In genomic region chr12:85879631-85880314, GRCm38 (mm10) we compare ENCODE assay signal across 10 mouse cellular contexts. TPM values are rescaled to one million over a fixed set of nuclear protein-coding genes. Genes with fewer than 3 reads are reported as not detected.
DNase-seq lines count a peak whose midpoint lies in the region; ATAC-seq and TF ChIP-seq lines count a peak whose summit lies in the region.
"Had no signal": no experiment of that assay in that cellular context is flagged by ENCODE, and none has a peak within 500 bp of the region (broad histone marks: within the 10 kb centered on the region; RNA-seq: fewer than 3 reads in every experiment).

No protein-coding gene starts in this region.

- H3K36me3 ChIP-seq in hindbrain, embryonic 13.5 days, result peaks cover 22% of the 10 kb centered on the region
- peaks cover 25% of the 10 kb centered on the region for H3K36me3 ChIP-seq in hindbrain, embryonic 12.5 days
- peaks cover 8% of the 10 kb centered on the region for H3K36me3 ChIP-seq in embryonic facial prominence, embryonic 14.5 days (ENCODE audit: control insufficient read depth, insufficient read depth, low read length)
- peaks cover 10% of the 10 kb centered on the region; the same call in 1 of the 2 replicates for H3K36me3 ChIP-seq in heart, embryonic 11.5 days (ENCODE audit: control insufficient read depth, insufficient read depth, low read length)

- no peak overlapping the region for H3K9ac ChIP-seq in hindbrain, embryonic 13.5 days
- no peak overlapping the region for H3K9ac ChIP-seq in hindbrain, embryonic 12.5 days
- no peak overlapping the region for H3K9ac ChIP-seq in embryonic facial prominence, embryonic 14.5 days (ENCODE audit: low read depth, low read length)
- H3K9ac ChIP-seq in heart, embryonic 11.5 days (ENCODE audit: low read depth, low read length), result no peak overlapping the region
- H3K9ac ChIP-seq: embryonic facial prominence, embryonic 12.5 days; liver, embryonic 15.5 days had no signal

- peak; percentile 84 for DNase-seq in embryonic facial prominence, embryonic 14.5 days (ENCODE audit: low spot score)
- DNase-seq in left cerebral cortex, adult 2 months (ENCODE audit: extremely low spot score in 1 of 2, low spot score in 2 of 2), result peak; percentile 33 to 48
- peak; percentile 58 to 62 for DNase-seq in right cerebral cortex, postnatal 36 days (ENCODE audit: low spot score in 2 of 2)
- DNase-seq in cerebellum, adult 9-11 months, result no peak

- no peak for TF ChIP-seq CTCF in left cerebral cortex, adult 2 months (IDR thresholded peaks at IDR 0.05)

- no peak overlapping the region for H3K4me3 ChIP-seq in hindbrain, embryonic 13.5 days
- no peak overlapping the region for H3K4me3 ChIP-seq in hindbrain, embryonic 12.5 days
- H3K4me3 ChIP-seq in embryonic facial prominence, embryonic 14.5 days (ENCODE audit: low read depth, low read length), result no peak overlapping the region
- no peak overlapping the region for H3K4me3 ChIP-seq in heart, embryonic 11.5 days (ENCODE audit: low read depth, low read length)
- no peak overlapping the region for H3K4me3 ChIP-seq in left cerebral cortex, adult 2 months
- H3K4me3 ChIP-seq: embryonic facial prominence, embryonic 12.5 days; liver, embryonic 15.5 days had no signal

- no peaks in the 10 kb centered on the region for H3K9me3 ChIP-seq in hindbrain, embryonic 13.5 days
- no peaks in the 10 kb centered on the region for H3K9me3 ChIP-seq in hindbrain, embryonic 12.5 days (replicated peaks)
- H3K9me3 ChIP-seq in embryonic facial prominence, embryonic 14.5 days (ENCODE audit: control insufficient read depth, low read length), result no peaks in the 10 kb centered on the region
- H3K9me3 ChIP-seq in heart, embryonic 11.5 days (replicated peaks; ENCODE audit: control insufficient read depth, low read length), result no peaks in the 10 kb centered on the region
- H3K9me3 ChIP-seq: embryonic facial prominence, embryonic 12.5 days; liver, embryonic 15.5 days had no signal

- 68% methylated on average over 8 of the region's 8 CpGs for WGBS in hindbrain, embryonic 13.5 days
- 76% methylated on average over 8 of the region's 8 CpGs for WGBS in hindbrain, embryonic 12.5 days
- WGBS in embryonic facial prominence, embryonic 14.5 days, result 71% methylated on average over 8 of the region's 8 CpGs
- 58% methylated on average over 8 of the region's 8 CpGs for WGBS in heart, embryonic 11.5 days (ENCODE audit: insufficient replicate concordance)

- H3K27me3 ChIP-seq in hindbrain, embryonic 13.5 days, result no peaks in the 10 kb centered on the region
- H3K27me3 ChIP-seq in hindbrain, embryonic 12.5 days, result no peaks in the 10 kb centered on the region
- H3K27me3 ChIP-seq in embryonic facial prominence, embryonic 14.5 days (replicated peaks; ENCODE audit: control insufficient read depth, insufficient read depth, low read length), result no peaks in the 10 kb centered on the region
- H3K27me3 ChIP-seq in heart, embryonic 11.5 days (ENCODE audit: control insufficient read depth, insufficient read depth, low read length), result no peaks in the 10 kb centered on the region
- H3K27me3 ChIP-seq: embryonic facial prominence, embryonic 12.5 days; liver, embryonic 15.5 days had no signal

- H3K4me2 ChIP-seq in hindbrain, embryonic 13.5 days, result no peak overlapping the region
- no peak overlapping the region for H3K4me2 ChIP-seq in hindbrain, embryonic 12.5 days (replicated peaks)
- no peak overlapping the region for H3K4me2 ChIP-seq in embryonic facial prominence, embryonic 14.5 days (ENCODE audit: low read depth, low read length)
- no peak overlapping the region for H3K4me2 ChIP-seq in heart, embryonic 11.5 days
- H3K4me2 ChIP-seq: embryonic facial prominence, embryonic 12.5 days; liver, embryonic 15.5 days had no signal

- H3K27ac ChIP-seq in hindbrain, embryonic 13.5 days, result peak overlapping the region; percentile 44; the same call in 1 of the 2 replicates
- no peak overlapping the region for H3K27ac ChIP-seq in hindbrain, embryonic 12.5 days
- H3K27ac ChIP-seq in embryonic facial prominence, embryonic 14.5 days (replicated peaks; ENCODE audit: low read depth, low read length), result peak overlapping the region; percentile 80
- H3K27ac ChIP-seq in heart, embryonic 11.5 days (ENCODE audit: low read depth, low read length), result peak overlapping the region; percentile 55
- H3K27ac ChIP-seq in left cerebral cortex, adult 2 months, result peak overlapping the region; percentile 80
- H3K27ac ChIP-seq: embryonic facial prominence, embryonic 12.5 days; liver, embryonic 15.5 days had no signal

- 0 out of 2 replicates have a peak, but pooled peaks cover 7% of the 10 kb centered on the region for H3K4me1 ChIP-seq in hindbrain, embryonic 13.5 days (replicated peaks)
- H3K4me1 ChIP-seq in hindbrain, embryonic 12.5 days, result no peaks in the 10 kb centered on the region
- 0 out of 2 replicates have a peak, but pooled peaks cover 7% of the 10 kb centered on the region for H3K4me1 ChIP-seq in embryonic facial prominence, embryonic 14.5 days (ENCODE audit: control insufficient read depth, insufficient read depth, low read length)
- peaks cover 9% of the 10 kb centered on the region; the same call in 1 of the 2 replicates for H3K4me1 ChIP-seq in heart, embryonic 11.5 days (ENCODE audit: control insufficient read depth, insufficient read depth, low read length)
- H3K4me1 ChIP-seq: liver, embryonic 15.5 days had no signal

- intact Hi-C loops in left cerebral cortex, adult 2 months (cut with DNase I), result loop anchor here (5.0 kb wide), 1 partner anchor 43 kb away; no protein-coding TSS in a partner anchor

- no peak for ATAC-seq in hindbrain, embryonic 13.5 days (ENCODE audit: low FRiP score)
- ATAC-seq in hindbrain, embryonic 12.5 days (ENCODE audit: low FRiP score), result no peak
- ATAC-seq in embryonic facial prominence, embryonic 14.5 days (ENCODE audit: low read depth), result peak; percentile 53; the same call in 1 of the 2 replicates
- peak; percentile 55; the same call in 1 of the 2 replicates for ATAC-seq in heart, embryonic 11.5 days (replicated peaks; ENCODE audit: insufficient number of reproducible peaks, low FRiP score, low TSS enrichment)
- no peak for ATAC-seq in megakaryocyte, adult 5-6 weeks (ENCODE audit: poor library complexity, severe bottlenecking)

RNA-seq across cellular contexts. Expression of gene Ttll5, which starts 55.3 kb away (rescaled TPM):
- 12.1 and 14.2 TPM in 2 replicates for polyA plus RNA-seq in hindbrain, embryonic 13.5 days (2015; fragmentation: Nextera tagmentation; extraction: Ambion mirVana)
- 15.9 and 19.0 TPM in 2 replicates for polyA plus RNA-seq in hindbrain, embryonic 12.5 days (2016; fragmentation: Nextera tagmentation; extraction: Ambion mirVana)
- polyA plus RNA-seq in embryonic facial prominence, embryonic 14.5 days (2014; fragmentation: Nextera tagmentation; extraction: Ambion mirVana), result 12.4 and 14.8 TPM in 2 replicates
- polyA plus RNA-seq in heart, embryonic 11.5 days (2014; fragmentation: Nextera tagmentation; extraction: Ambion mirVana), result 12.6 and 16.2 TPM in 2 replicates
- 10 to 100 TPM; 45.4 to 47.7 TPM for total RNA-seq in left cerebral cortex, adult 2 months (2021)
- 7.2 and 7.7 TPM in 2 replicates for total RNA-seq in megakaryocyte, adult 5-6 weeks (2015)
- total RNA-seq in megakaryocyte, adult 5-6 weeks (2017), result 9.5 and 12.8 TPM in 2 replicates

RNA-seq across cellular contexts. Expression of gene Erg28, which starts 55.4 kb away (rescaled TPM):
- 88.4 and 97.1 TPM in 2 replicates for polyA plus RNA-seq in hindbrain, embryonic 13.5 days (2015; fragmentation: Nextera tagmentation; extraction: Ambion mirVana)
- polyA plus RNA-seq in hindbrain, embryonic 12.5 days (2016; fragmentation: Nextera tagmentation; extraction: Ambion mirVana), result 97.3 and 106 TPM in 2 replicates
- 97.5 and 106 TPM in 2 replicates for polyA plus RNA-seq in embryonic facial prominence, embryonic 14.5 days (2014; fragmentation: Nextera tagmentation; extraction: Ambion mirVana)
- polyA plus RNA-seq in heart, embryonic 11.5 days (2014; fragmentation: Nextera tagmentation; extraction: Ambion mirVana), result 90.0 and 94.5 TPM in 2 replicates
- total RNA-seq in left cerebral cortex, adult 2 months (2021), result 10 to 100 TPM; 48.9 to 51.8 TPM
- 51.8 and 56.9 TPM in 2 replicates for total RNA-seq in megakaryocyte, adult 5-6 weeks (2015)
- total RNA-seq in megakaryocyte, adult 5-6 weeks (2017), result 65.9 and 78.8 TPM in 2 replicates

Comparison
In these comparisons a context has a peak if more than half of its experiments do, and no peak if none do; other contexts are left out.
1. ATAC-seq: peak in embryonic facial prominence, embryonic 14.5 days (single experiment) and heart, embryonic 11.5 days (single experiment); none in hindbrain, embryonic 13.5 days (single experiment), hindbrain, embryonic 12.5 days (single experiment) and megakaryocyte, adult 5-6 weeks (single experiment).